Mouse (Mus musculus) forebrain, postnatal 0 days (tissue): Measurements from ENCODE around the gene Slc5a1. TPM values are rescaled to one million over a fixed set of nuclear protein-coding genes. Genes with fewer than 3 reads are reported as not detected.
A peak's percentile ranks its signal among the peaks of the same experiment; 100 is the strongest.

Experiments
- ATAC-seq: fragments of 200-750 bp; cut with Nextera tagmentation; 2 replicates; pipeline ENCODE4 v1.8.0; 2017; ENCODE audit warnings: mild to moderate bottlenecking, moderate library complexity
- DNase-seq: peaks from one replicate; pipeline ENCODE4 v3.0.0-alpha.2; 2015
- H3K27ac ChIP-seq: fragments of 300-500 bp; sonication (generic); 2 replicates; pipeline ENCODE4 v1.5.1; 2014; ENCODE audit warnings: low read depth, mild to moderate bottlenecking, antibody characterized with exemption, low read length, moderate library complexity, mixed read lengths
- H3K27me3 ChIP-seq: fragments of 300-500 bp; sonication (generic); 2 replicates; pipeline ENCODE4 v1.6.1; 2014; ENCODE audit warnings: mild to moderate bottlenecking, low read length, mixed read lengths; ENCODE audit not compliant: insufficient read depth
- H3K36me3 ChIP-seq: fragments of 300-500 bp; sonication (generic); 2 replicates; pipeline ENCODE4 v1.6.1; 2014; ENCODE audit warnings: mild to moderate bottlenecking, moderate library complexity; ENCODE audit not compliant: insufficient read depth
- H3K4me1 ChIP-seq: fragments of 300-500 bp; sonication (generic); 2 replicates; pipeline ENCODE4 v1.6.1; 2014; ENCODE audit warnings: antibody characterized with exemption; ENCODE audit not compliant: insufficient read depth
- H3K4me2 ChIP-seq: fragments of 300-500 bp; sonication (generic); 2 replicates; pipeline ENCODE4 v1.6.1; 2014; ENCODE audit warnings: low read depth, mild to moderate bottlenecking, moderate library complexity
- H3K4me3 ChIP-seq: fragments of 300-500 bp; sonication (generic); 2 replicates; pipeline ENCODE4 v1.5.1; 2014; ENCODE audit warnings: low read depth, low read length, mixed read lengths
- H3K9ac ChIP-seq: fragments of 300-500 bp; sonication (generic); 2 replicates; pipeline ENCODE4 v1.6.1; 2014; ENCODE audit warnings: mild to moderate bottlenecking
- H3K9me3 ChIP-seq: fragments of 300-500 bp; sonication (generic); 2 replicates; pipeline ENCODE4 v1.6.1; 2016; ENCODE audit warnings: low read length
- CTCF ChIP-seq: sonication (generic); IDR thresholded peaks from 2 replicates; pipeline ENCODE4 v1.5.1; 2016; ENCODE audit warnings: antibody characterized with exemption, control low read depth, low read depth
- WGBS: fragments of 180-500 bp; shearing (Covaris S2); extraction: QIAGEN DNeasy Blood & Tissue Kit; methylation state at CpG from one replicate; pipeline ENCODE4 v1.1.7; 2014; 5-methylcytosine and 5-hydroxymethylcytosine counted together
- polyA plus RNA-seq: library from polyadenylated mRNA; unstranded; fragments of >200 nt; fragmentation: Nextera tagmentation; extraction: Ambion mirVana; gene quantifications from 2 replicates; pipeline ENCODE4 v1.2.1, GENCODE M21; 2015
- total RNA-seq: library from RNA; depleted of rRNA; stranded (reverse); fragments of >200 nt; gene quantifications from 2 replicates; pipeline ENCODE4 v1.2.3, GENCODE M21; 2014; rRNA removed

The Slc5a1 gene
- total and polyA plus RNA-seq, 2 experiments from 2014 or later: 0.07 to 0.43 TPM

- Histone ChIP-seq H3K27me3 (no peaks in the 10 kb centered on the region), H3K4me1 (no peaks in the 10 kb centered on the region), H3K4me2 (no peak overlapping the region), H3K9me3 (no peaks in the 10 kb centered on the region), H3K9ac (no peak overlapping the region), H3K4me3 (no peak overlapping the region), H3K36me3 (no peaks in the 10 kb centered on the region), H3K27ac (no peak overlapping the region)
- WGBS: 15% methylated on average over 9 of the region's 9 CpGs
- TF ChIP-seq CTCF: peak; percentile 99
- peak; percentile 86 for ATAC-seq
- DNase-seq: peak; percentile 88
Measured at GRCm38 (mm10) chr5:33203691-33204242, 99.7 kb downstream of the Slc5a1 start.

GRCm38 (mm10) chr5:33204284-33204683 is 100.3 kb downstream of the Slc5a1 start:
- DNase-seq (no peak), ATAC-seq (no peak)
- 84% methylated on average over 7 of the region's 7 CpGs for WGBS
- Histone ChIP-seq H3K36me3 (no peaks in the 10 kb centered on the region), H3K9ac (no peak overlapping the region), H3K4me3 (no peak overlapping the region), H3K27me3 (no peaks in the 10 kb centered on the region), H3K9me3 (no peaks in the 10 kb centered on the region), H3K27ac (no peak overlapping the region), H3K4me1 (no peaks in the 10 kb centered on the region), H3K4me2 (no peak overlapping the region)
- no peak for TF ChIP-seq CTCF

DNA sequence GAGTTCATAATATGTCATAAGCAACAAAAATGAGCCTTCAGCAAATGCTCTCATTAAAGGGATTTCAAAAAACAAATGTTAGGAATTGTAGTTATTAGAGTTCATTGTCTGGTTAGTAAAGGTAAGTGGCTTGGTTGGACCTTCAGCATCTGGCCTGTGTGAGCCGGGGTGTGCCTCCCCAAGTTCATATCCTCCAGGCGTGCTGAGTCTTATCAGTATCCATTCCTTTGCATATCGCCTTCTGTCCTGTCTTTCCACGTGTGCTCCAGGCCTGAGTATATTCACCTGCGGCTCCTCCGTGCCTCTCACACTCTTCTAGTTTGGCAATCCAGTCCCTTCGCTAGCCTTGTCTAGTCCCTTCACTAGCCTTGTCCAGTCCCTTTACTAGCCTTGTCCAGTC is 102.3 kb downstream of the Slc5a1 start:
- ATAC-seq: no peak
- no peaks in the 10 kb centered on the region for H3K9me3 ChIP-seq
- WGBS: 94% methylated on average over 7 of the region's 7 CpGs
- no peak overlapping the region for H3K4me2 ChIP-seq
- no peaks in the 10 kb centered on the region for H3K27me3 ChIP-seq
- H3K27ac ChIP-seq: no peak overlapping the region
- H3K4me1 ChIP-seq: no peaks in the 10 kb centered on the region
- no peak for TF ChIP-seq CTCF
- no peak overlapping the region for H3K9ac ChIP-seq
- H3K4me3 ChIP-seq: no peak overlapping the region
- no peak for DNase-seq
- H3K36me3 ChIP-seq: no peaks in the 10 kb centered on the region

GRCm38 (mm10) chr5:33207136-33207535 is 103.1 kb downstream of the Slc5a1 start:
- H3K4me3 ChIP-seq: no peak overlapping the region
- H3K9ac ChIP-seq: no peak overlapping the region
- no peaks in the 10 kb centered on the region for H3K27me3 ChIP-seq
- H3K4me1 ChIP-seq: no peaks in the 10 kb centered on the region
- H3K36me3 ChIP-seq: no peaks in the 10 kb centered on the region
- WGBS: 54% methylated on average over 9 of the region's 9 CpGs
- ATAC-seq (no peak), DNase-seq (no peak)
- no peaks in the 10 kb centered on the region for H3K9me3 ChIP-seq
- H3K27ac ChIP-seq: no peak overlapping the region
- no peak for TF ChIP-seq CTCF
- H3K4me2 ChIP-seq: no peak overlapping the region

DNA sequence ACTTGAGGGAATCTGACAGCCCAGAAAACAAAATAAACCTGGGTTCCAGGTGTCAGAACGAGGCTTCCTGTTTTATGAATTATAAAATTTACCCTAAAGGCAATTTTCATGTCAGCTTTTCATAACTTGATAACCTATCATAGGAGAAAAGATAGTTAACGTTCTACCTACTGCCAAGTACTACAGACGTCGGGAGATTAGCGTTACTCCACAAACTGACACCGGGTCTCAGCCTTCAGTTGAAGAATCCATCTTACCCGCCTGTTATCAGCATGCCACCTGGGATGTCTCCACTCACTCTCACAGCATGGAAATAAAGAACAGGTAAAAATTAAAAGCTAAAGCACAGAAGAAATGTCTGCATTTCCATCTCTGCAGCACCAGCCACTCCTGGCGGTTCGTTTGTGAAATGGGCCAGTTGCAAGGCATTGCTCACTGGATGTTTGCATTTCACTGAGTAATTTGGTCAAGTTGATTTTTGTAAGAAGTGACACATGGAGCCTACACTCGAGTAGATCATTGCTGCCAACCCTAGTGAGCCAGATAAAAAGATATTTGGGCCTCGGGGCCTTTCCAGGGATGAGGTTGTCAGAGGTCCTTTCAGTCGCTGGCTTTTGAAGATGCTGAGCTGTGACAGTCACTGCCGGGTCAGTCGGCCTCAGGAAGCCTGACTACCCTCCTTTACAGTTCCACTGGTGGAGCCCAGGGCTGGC is 104.7 kb downstream of the Slc5a1 start:
- H3K27me3 ChIP-seq: no peaks in the 10 kb centered on the region
- no peak overlapping the region for H3K4me2 ChIP-seq
- no peak overlapping the region for H3K4me3 ChIP-seq
- no peak; the same call in 1 of the 2 replicates for ATAC-seq
- DNase-seq: no peak
- no peak for TF ChIP-seq CTCF
- no peaks in the 10 kb centered on the region for H3K4me1 ChIP-seq
- H3K9ac ChIP-seq: no peak overlapping the region
- H3K27ac ChIP-seq: no peak overlapping the region
- no peaks in the 10 kb centered on the region for H3K9me3 ChIP-seq
- H3K36me3 ChIP-seq: no peaks in the 10 kb centered on the region
- 76% methylated on average over 14 of the region's 14 CpGs for WGBS

DNA sequence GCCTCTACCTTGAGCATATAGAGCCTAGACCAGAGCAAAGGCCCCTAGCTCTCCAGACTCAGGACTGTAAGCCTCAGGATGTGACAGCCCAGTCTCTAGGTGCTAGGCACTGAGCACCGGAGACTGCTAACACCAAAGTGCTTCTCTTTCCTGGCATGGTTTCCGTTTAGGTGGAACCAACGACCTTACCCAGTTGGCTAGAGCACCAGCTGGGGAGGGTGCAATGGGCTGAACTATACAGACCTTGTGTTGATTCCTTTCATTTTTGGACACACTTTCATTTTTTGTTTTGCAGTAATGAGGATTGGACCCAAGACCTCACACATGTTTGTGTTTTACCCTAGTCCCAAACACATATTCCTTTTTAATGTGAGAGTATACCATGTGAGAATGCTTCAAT is 106.5 kb downstream of the Slc5a1 start:
- TF ChIP-seq CTCF: no peak
- H3K4me2 ChIP-seq: no peak overlapping the region
- H3K9ac ChIP-seq: no peak overlapping the region
- no peaks in the 10 kb centered on the region for H3K4me1 ChIP-seq
- no peak overlapping the region for H3K4me3 ChIP-seq
- ATAC-seq: no peak
- 81% methylated on average over 3 of the region's 3 CpGs for WGBS
- H3K27me3 ChIP-seq: no peaks in the 10 kb centered on the region
- no peaks in the 10 kb centered on the region for H3K9me3 ChIP-seq
- H3K36me3 ChIP-seq: no peaks in the 10 kb centered on the region
- no peak for DNase-seq
- H3K27ac ChIP-seq: no peak overlapping the region

DNA sequence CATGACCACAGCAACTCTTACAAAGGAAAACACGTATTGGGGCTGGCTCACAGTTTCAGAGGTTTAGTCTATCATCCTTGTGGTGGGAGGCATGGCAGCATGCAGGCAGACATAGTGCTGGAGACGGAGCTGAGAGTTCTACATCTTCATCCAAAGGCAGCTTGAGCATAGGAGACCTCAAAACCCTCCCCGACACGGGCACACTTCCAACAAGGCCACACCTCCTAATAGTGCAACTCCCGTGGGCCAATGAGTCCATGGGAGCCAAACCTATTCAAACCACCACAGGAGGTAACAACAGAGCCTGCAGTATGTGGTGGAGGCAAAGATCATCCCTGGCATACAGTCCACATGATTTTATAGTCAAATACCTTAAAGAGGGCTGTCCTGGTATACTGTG is 107.2 kb downstream of the Slc5a1 start:
- H3K36me3 ChIP-seq: no peaks in the 10 kb centered on the region
- no peaks in the 10 kb centered on the region for H3K27me3 ChIP-seq
- H3K9me3 ChIP-seq: no peaks in the 10 kb centered on the region
- DNase-seq (no peak), ATAC-seq (no peak)
- 74% methylated on average over 5 of the region's 5 CpGs for WGBS
- no peak overlapping the region for H3K9ac ChIP-seq
- H3K4me3 ChIP-seq: no peak overlapping the region
- TF ChIP-seq CTCF: no peak
- no peak overlapping the region for H3K4me2 ChIP-seq
- no peaks in the 10 kb centered on the region for H3K4me1 ChIP-seq
- H3K27ac ChIP-seq: no peak overlapping the region

Other genes with a start within 250 kb of the Slc5a1 start
- gene Prr14l, start 250.0 kb upstream of the Slc5a1 start, total RNA-seq: 17.7 and 20.2 TPM in 2 replicates
- 3.1 and 8.4 TPM in 2 replicates for gene Prr14l, start 250.0 kb upstream of the Slc5a1 start, polyA plus RNA-seq
- 25.3 and 30.3 TPM in 2 replicates for gene Depdc5, start 240.5 kb upstream of the Slc5a1 start, total RNA-seq
- 11.7 and 13.4 TPM in 2 replicates for gene Depdc5, start 240.5 kb upstream of the Slc5a1 start, polyA plus RNA-seq
- gene Ywhah, start 85.4 kb upstream of the Slc5a1 start, total RNA-seq: 475 and 549 TPM in 2 replicates
- gene Ywhah, start 85.4 kb upstream of the Slc5a1 start, polyA plus RNA-seq: 744 and 971 TPM in 2 replicates
- 4.3 and 5.1 TPM in 2 replicates for gene Spon2, start 114.2 kb downstream of the Slc5a1 start, total RNA-seq
- gene Spon2, start 114.2 kb downstream of the Slc5a1 start, polyA plus RNA-seq: 2.3 and 2.5 TPM in 2 replicates
- gene Ctbp1, start 170.8 kb downstream of the Slc5a1 start, total RNA-seq: 417 and 478 TPM in 2 replicates
- 350 and 388 TPM in 2 replicates for gene Ctbp1, start 170.8 kb downstream of the Slc5a1 start, polyA plus RNA-seq
- 119 and 124 TPM in 2 replicates for gene Maea, start 231.3 kb downstream of the Slc5a1 start, total RNA-seq
- 90.2 and 101 TPM in 2 replicates for gene Maea, start 231.3 kb downstream of the Slc5a1 start, polyA plus RNA-seq